Mouse (Mus musculus): ENCODE results near the gene 1110017D15Rik.

GRCm38 (mm10) chr4:41534866-41535265 lies 17.7 kb upstream of the 1110017D15Rik start:
- no peak for TF ChIP-seq CTCF (IDR thresholded peaks at IDR 0.05; ENCODE audit: borderline replicate concordance, control insufficient read depth, extremely low read depth, insufficient read depth, low read length, poor library complexity)
- no peak for TF ChIP-seq POLR2A (IDR thresholded peaks at IDR 0.05; ENCODE audit: control insufficient read depth, extremely low read depth, insufficient read depth, low read length, poor library complexity)

Measured in thymus, adult 2 months (tissue).